Mouse (Mus musculus) liver, embryonic 12.5 days (tissue): Measurements from ENCODE around the gene Dst. TPM values are rescaled to one million over a fixed set of nuclear protein-coding genes. Genes with fewer than 3 reads are reported as not detected.

Experiments
- ATAC-seq: fragments of 200-750 bp; cut with Nextera tagmentation; 2 replicates; pipeline ENCODE4 v1.8.0; 2017; ENCODE audit warnings: moderate number of reproducible peaks, mild to moderate bottlenecking, moderate library complexity
- H3K27ac ChIP-seq: fragments of 300-500 bp; sonication (generic); 2 replicates; pipeline ENCODE4 v1.5.1; 2016; ENCODE audit warnings: mild to moderate bottlenecking
- H3K27me3 ChIP-seq: fragments of 300-500 bp; sonication (generic); replicated peaks from 2 replicates; pipeline ENCODE4 v1.6.1; 2016; ENCODE audit warnings: mild to moderate bottlenecking, moderate library complexity
- H3K36me3 ChIP-seq: fragments of 300-500 bp; sonication (generic); 2 replicates; pipeline ENCODE4 v1.6.1; 2016; ENCODE audit warnings: mild to moderate bottlenecking, moderate library complexity
- H3K4me1 ChIP-seq: fragments of 300-500 bp; sonication (generic); 2 replicates; pipeline ENCODE4 v1.6.1; 2016
- H3K4me2 ChIP-seq: fragments of 300-500 bp; sonication (generic); 2 replicates; pipeline ENCODE4 v1.6.1; 2016; ENCODE audit warnings: mild to moderate bottlenecking, moderate library complexity
- H3K4me3 ChIP-seq: fragments of 300-500 bp; sonication (generic); 2 replicates; pipeline ENCODE4 v1.5.1; 2016; ENCODE audit warnings: mild to moderate bottlenecking, moderate library complexity
- H3K9ac ChIP-seq: fragments of 300-500 bp; sonication (generic); 2 replicates; pipeline ENCODE4 v1.6.1; 2016; ENCODE audit warnings: mild to moderate bottlenecking, moderate library complexity
- H3K9me3 ChIP-seq: fragments of 300-500 bp; sonication (generic); replicated peaks from 2 replicates; pipeline ENCODE4 v1.6.1; 2016; ENCODE audit warnings: mild to moderate bottlenecking, moderate library complexity
- WGBS: fragments of 180-500 bp; shearing (Covaris S2); methylation state at CpG from one replicate; pipeline ENCODE4 v1.1.7; 2016; ENCODE audit not compliant: insufficient replicate concordance; 5-methylcytosine and 5-hydroxymethylcytosine counted together
- polyA plus RNA-seq: library from polyadenylated mRNA; unstranded; fragments of >200 nt; fragmentation: Nextera tagmentation; extraction: Ambion mirVana; gene quantifications from 2 replicates; pipeline ENCODE4 v1.2.1, GENCODE M21; 2016

Dst gene
- polyA plus RNA-seq, 1 experiment from 2014 or later = 5.4 TPM

- H3K9ac ChIP-seq = no peak overlapping the region
- H3K9me3 ChIP-seq = no peaks in the 10 kb centered on the region
- ATAC-seq = no peak
- no peaks in the 10 kb centered on the region for H3K36me3 ChIP-seq
- no peak overlapping the region for H3K27ac ChIP-seq
- H3K4me3 ChIP-seq = no peak overlapping the region
- H3K4me2 ChIP-seq = no peak overlapping the region
- no peaks in the 10 kb centered on the region for H3K4me1 ChIP-seq
- no peaks in the 10 kb centered on the region for H3K27me3 ChIP-seq
- WGBS = 80% methylated on average over 3 of the region's 3 CpGs
Observed at GRCm38 (mm10) chr1:33932196-33932595, 24.2 kb downstream of the Dst start.

- no peaks in the 10 kb centered on the region for H3K4me1 ChIP-seq
- H3K36me3 ChIP-seq = no peaks in the 10 kb centered on the region
- no peak overlapping the region for H3K4me2 ChIP-seq
- no peak overlapping the region for H3K27ac ChIP-seq
- no peak overlapping the region for H3K9ac ChIP-seq
- no peak overlapping the region for H3K4me3 ChIP-seq
- no peaks in the 10 kb centered on the region for H3K27me3 ChIP-seq
- 67% methylated on average over 14 of the region's 14 CpGs for WGBS
- H3K9me3 ChIP-seq = no peaks in the 10 kb centered on the region
- ATAC-seq = no peak
Observed at GRCm38 (mm10) chr1:33932845-33933499, 24.9 kb downstream of the Dst start.

- no peak overlapping the region for H3K27ac ChIP-seq
- 68% methylated on average over 3 of the region's 3 CpGs for WGBS
- H3K4me1 ChIP-seq = no peaks in the 10 kb centered on the region
- no peak for ATAC-seq
- H3K4me3 ChIP-seq = no peak overlapping the region
- no peak overlapping the region for H3K4me2 ChIP-seq
- no peaks in the 10 kb centered on the region for H3K36me3 ChIP-seq
- no peak overlapping the region for H3K9ac ChIP-seq
- no peaks in the 10 kb centered on the region for H3K27me3 ChIP-seq
- H3K9me3 ChIP-seq = no peaks in the 10 kb centered on the region
Observed at GRCm38 (mm10) chr1:33935946-33936345, 27.9 kb downstream of the Dst start.

- Histone ChIP-seq H3K36me3 (no peaks in the 10 kb centered on the region), H3K9ac (no peak overlapping the region), H3K27ac (no peak overlapping the region), H3K4me2 (no peak overlapping the region), H3K9me3 (no peaks in the 10 kb centered on the region), H3K4me1 (no peaks in the 10 kb centered on the region), H3K27me3 (no peaks in the 10 kb centered on the region), H3K4me3 (no peak overlapping the region)
- WGBS = 60% methylated on average over 5 of the region's 5 CpGs
- no peak for ATAC-seq
Observed at GRCm38 (mm10) chr1:33939828-33940227, 31.8 kb downstream of the Dst start.

GRCm38 (mm10) chr1:33940364-33940928 lies 32.4 kb downstream of the Dst start:
- Histone ChIP-seq H3K9me3 (no peaks in the 10 kb centered on the region), H3K4me2 (no peak overlapping the region), H3K27ac (no peak overlapping the region), H3K36me3 (no peaks in the 10 kb centered on the region), H3K27me3 (no peaks in the 10 kb centered on the region), H3K9ac (no peak overlapping the region), H3K4me1 (no peaks in the 10 kb centered on the region), H3K4me3 (no peak overlapping the region)
- 65% methylated on average over 11 of the region's 11 CpGs for WGBS
- no peak for ATAC-seq

- H3K9ac ChIP-seq = no peak overlapping the region
- no peaks in the 10 kb centered on the region for H3K9me3 ChIP-seq
- H3K4me1 ChIP-seq = no peaks in the 10 kb centered on the region
- 57% methylated on average over 8 of the region's 8 CpGs for WGBS
- ATAC-seq = no peak
- no peaks in the 10 kb centered on the region for H3K27me3 ChIP-seq
- no peaks in the 10 kb centered on the region for H3K36me3 ChIP-seq
- H3K4me2 ChIP-seq = no peak overlapping the region
- no peak overlapping the region for H3K27ac ChIP-seq
- no peak overlapping the region for H3K4me3 ChIP-seq
Observed at GRCm38 (mm10) chr1:33942638-33943037, 34.6 kb downstream of the Dst start.

- 0 out of 2 replicates have a peak, but pooled peaks have one; percentile 23 for ATAC-seq
- no peaks in the 10 kb centered on the region for H3K27me3 ChIP-seq
- no peaks in the 10 kb centered on the region for H3K9me3 ChIP-seq
- no peak overlapping the region for H3K27ac ChIP-seq
- no peak overlapping the region for H3K4me2 ChIP-seq
- no peak overlapping the region for H3K4me3 ChIP-seq
- no peak overlapping the region for H3K9ac ChIP-seq
- no peaks in the 10 kb centered on the region for H3K36me3 ChIP-seq
- 64% methylated on average over 2 of the region's 2 CpGs for WGBS
- no peaks in the 10 kb centered on the region for H3K4me1 ChIP-seq
Observed at GRCm38 (mm10) chr1:33943943-33944342, 35.9 kb downstream of the Dst start.

- WGBS = 52% methylated on average over 17 of the region's 17 CpGs
- Histone ChIP-seq H3K9me3 (no peaks in the 10 kb centered on the region), H3K27me3 (no peaks in the 10 kb centered on the region), H3K4me2 (peak overlapping the region; percentile 37), H3K9ac (no peak overlapping the region), H3K27ac (peak overlapping the region; percentile 32; the same call in 1 of the 2 replicates), H3K36me3 (no peaks in the 10 kb centered on the region), H3K4me3 (no peak overlapping the region), H3K4me1 (no peaks in the 10 kb centered on the region)
- ATAC-seq = peak; percentile 80
Observed at GRCm38 (mm10) chr1:33944977-33945750, 37.1 kb downstream of the Dst start.

- no peak overlapping the region for H3K9ac ChIP-seq
- H3K9me3 ChIP-seq = no peaks in the 10 kb centered on the region
- H3K36me3 ChIP-seq = no peaks in the 10 kb centered on the region
- H3K4me3 ChIP-seq = no peak overlapping the region
- no peak overlapping the region for H3K4me2 ChIP-seq
- no peaks in the 10 kb centered on the region for H3K27me3 ChIP-seq
- no peak overlapping the region; the same call in 1 of the 2 replicates for H3K27ac ChIP-seq
- ATAC-seq = no peak
- WGBS = 74% methylated on average over 6 of the region's 6 CpGs
- no peaks in the 10 kb centered on the region for H3K4me1 ChIP-seq
Observed at GRCm38 (mm10) chr1:33945756-33946155, 37.7 kb downstream of the Dst start.

GRCm38 (mm10) chr1:33946601-33947395 lies 38.8 kb downstream of the Dst start:
- no peak overlapping the region for H3K4me3 ChIP-seq
- H3K4me2 ChIP-seq = no peak overlapping the region
- no peak overlapping the region for H3K9ac ChIP-seq
- ATAC-seq = no peak
- H3K4me1 ChIP-seq = no peaks in the 10 kb centered on the region
- H3K27me3 ChIP-seq = no peaks in the 10 kb centered on the region
- 76% methylated on average over 12 of the region's 12 CpGs for WGBS
- H3K36me3 ChIP-seq = no peaks in the 10 kb centered on the region
- H3K9me3 ChIP-seq = no peaks in the 10 kb centered on the region
- H3K27ac ChIP-seq = no peak overlapping the region

GRCm38 (mm10) chr1:33947838-33948237 lies 39.8 kb downstream of the Dst start:
- Histone ChIP-seq H3K4me1 (no peaks in the 10 kb centered on the region), H3K4me2 (no peak overlapping the region), H3K9me3 (no peaks in the 10 kb centered on the region), H3K9ac (no peak overlapping the region), H3K36me3 (no peaks in the 10 kb centered on the region), H3K4me3 (no peak overlapping the region), H3K27ac (no peak overlapping the region), H3K27me3 (no peaks in the 10 kb centered on the region)
- WGBS = 70% methylated on average over 6 of the region's 6 CpGs
- ATAC-seq = no peak

GRCm38 (mm10) chr1:33948511-33948910 lies 40.5 kb downstream of the Dst start:
- H3K4me2 ChIP-seq = no peak overlapping the region
- H3K36me3 ChIP-seq = no peaks in the 10 kb centered on the region
- ATAC-seq = no peak
- H3K4me3 ChIP-seq = no peak overlapping the region
- no peak overlapping the region for H3K9ac ChIP-seq
- no peak overlapping the region for H3K27ac ChIP-seq
- no peaks in the 10 kb centered on the region for H3K27me3 ChIP-seq
- no peaks in the 10 kb centered on the region for H3K4me1 ChIP-seq
- H3K9me3 ChIP-seq = no peaks in the 10 kb centered on the region
- WGBS = 74% methylated on average over 5 of the region's 5 CpGs
